Mouse (Mus musculus) CD4-positive naive resting alpha-beta T cell, adult 76 days (primary cell): ENCODE data around the gene Gm29582. TPM values are rescaled to one million over a fixed set of nuclear protein-coding genes. Genes with fewer than 3 reads are reported as not detected.

Experiments used
- total RNA-seq: library from RNA; stranded (reverse); gene quantifications from one replicate; pipeline ENCODE4 v1.2.4, GENCODE M21; 2023

Gene Gm29582
- not detected for total RNA-seq

GRCm38 (mm10) chrY:30738461-30738860, at the start of gene Gm29582:
Gm29582 (minus strand) TSS chrY:30738561.

